In the genomic region with DNA sequence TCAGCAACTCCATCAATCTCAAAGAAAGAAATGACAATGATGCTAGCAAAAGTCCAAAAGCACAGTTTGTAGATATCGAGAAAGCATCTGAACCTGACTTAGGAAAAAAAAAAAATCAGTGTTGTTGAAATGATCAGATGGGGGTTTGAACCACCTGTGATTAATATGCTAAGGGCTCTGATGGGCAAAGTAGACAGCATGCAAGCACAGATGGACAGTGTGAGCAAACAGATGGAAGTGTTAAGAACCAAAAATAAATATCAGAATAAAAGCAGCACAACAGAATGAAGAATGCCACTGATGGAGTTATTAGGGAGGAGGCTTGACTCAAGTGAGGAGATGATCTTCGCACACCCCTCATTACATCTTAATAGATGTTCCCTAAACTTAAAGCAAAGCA, we compare ENCODE assay signal across 8 mouse cellular contexts.
"Had no signal": no experiment of that assay in that cellular context is flagged by ENCODE, and none has a peak within 500 bp of the region (broad histone marks: within the 10 kb centered on the region; RNA-seq: fewer than 3 reads in every experiment).

No protein-coding gene starts in this region.

- DNase-seq: kidney, adult 9 months; kidney, postnatal 10 days; lung, embryonic 14.5 days; lung, postnatal 10 days; lung, postnatal 4 days; midbrain, embryonic 14.5 days; right cerebral cortex, adult 18-20 months; right cerebral cortex, postnatal 25 days had no signal
